Mouse (Mus musculus) CH12.LX (cell line): ENCODE data around the gene Gucy1b2. TPM values are rescaled to one million over a fixed set of nuclear protein-coding genes. Genes with fewer than 3 reads are reported as not detected.

Experiments
- DNase-seq: peaks from one replicate; pipeline ENCODE4 v3.0.0-alpha.2; 2013; ENCODE audit errors: extremely low read depth
- H3K27ac ChIP-seq: 2 replicates; pipeline ENCODE4 v1.5.1; 2012; ENCODE audit warnings: low read depth, mild to moderate bottlenecking, control low read depth, moderate library complexity; ENCODE audit not compliant: insufficient read depth
- H3K27me3 ChIP-seq: replicated peaks from 2 replicates; pipeline ENCODE3; 2012; ENCODE audit warnings: inconsistent platforms
- H3K36me3 ChIP-seq, 2 experiments: replicated peaks in 1 of 2; 2 replicates each; pipeline versions ENCODE3 to v1.6.1; 2012; ENCODE audit warnings: inconsistent platforms in 1 of 2, low read length in 1 of 2, mild to moderate bottlenecking in 1 of 2, mixed read lengths in 1 of 2, moderate library complexity in 1 of 2; ENCODE audit not compliant: control insufficient read depth in 1 of 2, insufficient read depth in 1 of 2
- H3K4me1 ChIP-seq, 2 experiments: 2 replicates each; pipeline ENCODE4 v1.6.1; 2012; ENCODE audit warnings: inconsistent platforms in 1 of 2, moderate library complexity in 1 of 2; ENCODE audit not compliant: insufficient read depth in 2 of 2, control insufficient read depth in 1 of 2
- H3K4me2 ChIP-seq: 2 replicates; pipeline ENCODE4 v1.6.1; 2012; ENCODE audit warnings: low read depth, mild to moderate bottlenecking, control low read depth; ENCODE audit not compliant: poor library complexity, insufficient read depth, severe bottlenecking
- H3K4me3 ChIP-seq, 3 experiments: fragments of 150-350 bp in 1 of 3; sonication (generic) in 1 of 3; replicated peaks in 1 of 3; 2 replicates each; pipeline versions ENCODE3 to v1.5.1; 2011 to 2012; ENCODE audit warnings: low read depth in 2 of 3, low read length in 2 of 3, mild to moderate bottlenecking in 2 of 3, moderate library complexity in 2 of 3, control low read depth in 1 of 3, improper control_type of control experiment in 1 of 3, inconsistent platforms in 1 of 3, mixed read lengths in 1 of 3; ENCODE audit not compliant: poor library complexity in 1 of 3
- H3K79me2 ChIP-seq: replicated peaks from 2 replicates; pipeline ENCODE4 v1.6.1; 2012; ENCODE audit warnings: mild to moderate bottlenecking, moderate library complexity; ENCODE audit not compliant: control insufficient read depth, poor library complexity, insufficient read depth, severe bottlenecking; ENCODE audit errors: extremely low read depth
- H3K9ac ChIP-seq: 2 replicates; pipeline ENCODE4 v1.6.1; 2012; ENCODE audit warnings: low read depth, mild to moderate bottlenecking, control low read depth, moderate library complexity; ENCODE audit not compliant: insufficient read depth
- H3K9me3 ChIP-seq: replicated peaks from 2 replicates; pipeline ENCODE3; 2012; ENCODE audit warnings: low read length, inconsistent platforms, mixed read lengths
- BHLHE40 ChIP-seq: IDR thresholded peaks from 2 replicates; pipeline ENCODE4 v1.6.1; 2011; ENCODE audit warnings: mild to moderate bottlenecking, low read depth, low read length, improper control_type of control experiment
- CHD1 ChIP-seq: IDR thresholded peaks from 2 replicates; pipeline ENCODE4 v1.6.1; 2012; ENCODE audit warnings: low read depth, low read length, improper control_type of control experiment, inconsistent platforms
- CHD2 ChIP-seq: IDR thresholded peaks from 2 replicates; pipeline ENCODE4 v1.6.1; 2011; ENCODE audit warnings: low read length, improper control_type of control experiment
- ELF1 ChIP-seq: IDR thresholded peaks from 2 replicates; pipeline ENCODE4 v1.6.1; 2014; ENCODE audit warnings: low read depth, mild to moderate bottlenecking, inconsistent platforms, low read length, improper control_type of control experiment
- EP300 ChIP-seq: IDR thresholded peaks from 2 replicates; pipeline ENCODE4 v1.6.1; 2011; ENCODE audit warnings: low read length, improper control_type of control experiment
- ETS1 ChIP-seq: conservative IDR thresholded peaks from 2 replicates; pipeline ENCODE4 v1.6.1; 2012; ENCODE audit warnings: low read depth, mild to moderate bottlenecking, inconsistent platforms, low read length, improper control_type of control experiment, moderate library complexity
- HCFC1 ChIP-seq: IDR thresholded peaks from 2 replicates; pipeline ENCODE4 v1.6.1; 2012; ENCODE audit warnings: low read depth, mild to moderate bottlenecking, inconsistent platforms, low read length, improper control_type of control experiment
- IRF4 ChIP-seq: IDR thresholded peaks from 2 replicates; pipeline ENCODE4 v1.6.1; 2014; ENCODE audit warnings: low read depth, mild to moderate bottlenecking, inconsistent platforms, low read length, improper control_type of control experiment
- MAFK ChIP-seq: IDR thresholded peaks from 2 replicates; pipeline ENCODE4 v1.6.1; 2011; ENCODE audit warnings: low read length, improper control_type of control experiment; ENCODE audit not compliant: insufficient replicate concordance
- NELFE ChIP-seq: IDR thresholded peaks from 2 replicates; pipeline ENCODE4 v1.6.1; 2011; ENCODE audit warnings: low read depth, low read length, improper control_type of control experiment
- POLR2A ChIP-seq: IDR thresholded peaks from 2 replicates; pipeline ENCODE4 v1.6.1; 2011; ENCODE audit warnings: low read depth, mild to moderate bottlenecking, improper control_type of control experiment, low read length
- POLR2AphosphoS2 ChIP-seq: IDR thresholded peaks from 2 replicates; pipeline ENCODE4 v1.6.1; 2011; ENCODE audit warnings: low read depth, low read length, improper control_type of control experiment
- RCOR1 ChIP-seq: conservative IDR thresholded peaks from 2 replicates; pipeline ENCODE4 v1.6.1; 2012; ENCODE audit warnings: low read depth, mild to moderate bottlenecking, inconsistent platforms, low read length, improper control_type of control experiment
- TBP ChIP-seq: conservative IDR thresholded peaks from 2 replicates; pipeline ENCODE4 v1.6.1; 2011; ENCODE audit warnings: low read depth, low read length, improper control_type of control experiment
- TCF12 ChIP-seq: IDR thresholded peaks from 2 replicates; pipeline ENCODE4 v1.6.1; 2014; ENCODE audit warnings: low read depth, mild to moderate bottlenecking, inconsistent platforms, low read length, improper control_type of control experiment
- USF2 ChIP-seq: conservative IDR thresholded peaks from 2 replicates; pipeline ENCODE4 v1.6.1; 2011; ENCODE audit warnings: low read depth, low read length, improper control_type of control experiment
- ZC3H11A ChIP-seq: IDR thresholded peaks from 2 replicates; pipeline ENCODE4 v1.6.1; 2012; ENCODE audit warnings: low read depth, mild to moderate bottlenecking, inconsistent platforms, low read length, improper control_type of control experiment
- ZKSCAN1 ChIP-seq: IDR thresholded peaks from 2 replicates; pipeline ENCODE4 v1.6.1; 2012; ENCODE audit warnings: low read depth, inconsistent platforms, low read length, improper control_type of control experiment, borderline replicate concordance
- ZMIZ1 ChIP-seq: IDR thresholded peaks from 2 replicates; pipeline ENCODE4 v1.6.1; 2012; ENCODE audit warnings: low read depth, mild to moderate bottlenecking, inconsistent platforms, low read length, improper control_type of control experiment
- ZNF384 ChIP-seq: IDR thresholded peaks from 2 replicates; pipeline ENCODE4 v1.6.1; 2012; ENCODE audit warnings: low read depth, low read length, improper control_type of control experiment, inconsistent platforms
- dilution Hi-C: fragments of 300-500 bp; cut with MboI; formaldehyde crosslinking; loops from 2 replicates; pipeline ENCODE4 v1.14.3; 2020; ENCODE audit warnings: low sequenced_read_pairs; ENCODE audit not compliant: extremely low pct_unique_long_range_greater_than_20kb, extremely low pct_ligation_motif_present
- in situ Hi-C: fragments of 300-500 bp; cut with MboI; formaldehyde crosslinking; loops from 3 replicates; pipeline ENCODE4 v1.14.3; 2019; ENCODE audit warnings: low sequenced_read_pairs, low pct_ligation_motif_present, low pct_unique_long_range_greater_than_20kb, mixed read lengths
- polyA plus RNA-seq: library from polyadenylated mRNA; unstranded; fragments of >175 nt; gene quantifications from 2 replicates; pipeline ENCODE4 v1.2.1, GENCODE M21; 2012; ENCODE audit warnings: low read depth; ENCODE audit not compliant: insufficient read length
- total RNA-seq, 2 experiments: library from RNA; depleted of rRNA; stranded (reverse); fragments of 300-350 nt in 1 of 2; fragments of >200 nt in 1 of 2; gene quantifications; 2 replicates each; pipeline ENCODE4 v1.2.3; 2012 to 2014

The Gucy1b2 gene
- total and polyA plus RNA-seq, 3 experiments, result not detected

- in situ Hi-C loops, result no loop called here
- no peaks in the 10 kb centered on the region for H3K36me3 ChIP-seq
- dilution Hi-C loops, result no loop called here
- no peak overlapping the region for H3K9ac ChIP-seq
- no peak for TF ChIP-seq HCFC1
- TF ChIP-seq USF2, result no peak
- no peak for TF ChIP-seq ZC3H11A
- no peak for TF ChIP-seq ZKSCAN1
- TF ChIP-seq MAFK, result no peak
- no peak for TF ChIP-seq POLR2AphosphoS2
- TF ChIP-seq ETS1, result no peak
- no peak for TF ChIP-seq CHD2
- no peak for TF ChIP-seq EP300
- no peak for TF ChIP-seq ZMIZ1
- no peak for TF ChIP-seq ELF1
- TF ChIP-seq ZNF384, result no peak
- no peak for TF ChIP-seq BHLHE40
- TF ChIP-seq RCOR1, result no peak
- TF ChIP-seq NELFE, result no peak
- TF ChIP-seq CHD1, result no peak
- no peak for TF ChIP-seq POLR2A
- no peak for TF ChIP-seq TCF12
- no peak for TF ChIP-seq TBP
- no peak for DNase-seq
- 0 out of 4 replicates have a peak, but pooled peaks cover 0 to 8% of the 10 kb centered on the region in 2 experiments for H3K4me1 ChIP-seq
- H3K79me2 ChIP-seq, result no peaks in the 10 kb centered on the region
- no peaks in the 10 kb centered on the region for H3K9me3 ChIP-seq
- H3K4me2 ChIP-seq, result no peak overlapping the region
- H3K27me3 ChIP-seq, result no peaks in the 10 kb centered on the region
- no peak overlapping the region for H3K27ac ChIP-seq
- H3K4me3 ChIP-seq, result no peak overlapping the region
These were observed 25.3 kb upstream of the Gucy1b2 start for GRCm38 (mm10) chr14:62481381-62481780.

GRCm38 (mm10) chr14:62479395-62479794 lies 23.3 kb upstream of the Gucy1b2 start:
- H3K27me3 ChIP-seq, result no peaks in the 10 kb centered on the region
- H3K4me1 ChIP-seq, result 0 out of 4 replicates have a peak, but pooled peaks cover 0 to 8% of the 10 kb centered on the region in 2 experiments
- H3K4me3 ChIP-seq, result no peak overlapping the region
- in situ Hi-C loops (no loop called here), dilution Hi-C loops (no loop called here)
- H3K4me2 ChIP-seq, result no peak overlapping the region
- H3K9ac ChIP-seq, result no peak overlapping the region
- H3K79me2 ChIP-seq, result no peaks in the 10 kb centered on the region
- no peaks in the 10 kb centered on the region for H3K9me3 ChIP-seq
- TF ChIP-seq TCF12 (no peak), IRF4 (no peak), ZMIZ1 (no peak), ETS1 (no peak), NELFE (no peak), USF2 (no peak)
- DNase-seq, result no peak
- H3K27ac ChIP-seq, result no peak overlapping the region
- H3K36me3 ChIP-seq, result no peaks in the 10 kb centered on the region
